Mouse (Mus musculus) hindbrain, embryonic 14.5 days (tissue): ENCODE data around the gene Rdm1. TPM values are rescaled to one million over a fixed set of nuclear protein-coding genes. Genes with fewer than 3 reads are reported as not detected.

Source experiments
- ATAC-seq: fragments of 200-750 bp; cut with Nextera tagmentation; 2 replicates; pipeline ENCODE4 v1.8.0; 2017; ENCODE audit warnings: moderate number of reproducible peaks, mild to moderate bottlenecking, moderate TSS enrichment, moderate library complexity; ENCODE audit not compliant: low FRiP score
- DNase-seq: peaks from one replicate; pipeline ENCODE4 v3.0.0-alpha.2; 2015; ENCODE audit warnings: low spot score
- H3K27ac ChIP-seq: fragments of 300-500 bp; sonication (generic); 2 replicates; pipeline ENCODE4 v1.5.1; 2014; ENCODE audit warnings: mild to moderate bottlenecking, moderate library complexity
- H3K27me3 ChIP-seq: fragments of 300-500 bp; sonication (generic); 2 replicates; pipeline ENCODE4 v1.6.1; 2014; ENCODE audit warnings: mild to moderate bottlenecking, low read length, mixed read lengths; ENCODE audit not compliant: control insufficient read depth, insufficient read depth
- H3K36me3 ChIP-seq: fragments of 300-500 bp; sonication (generic); replicated peaks from 2 replicates; pipeline ENCODE4 v1.6.1; 2014; ENCODE audit not compliant: control insufficient read depth, insufficient read depth
- H3K4me1 ChIP-seq: fragments of 300-500 bp; sonication (generic); replicated peaks from 2 replicates; pipeline ENCODE4 v1.6.1; 2014; ENCODE audit warnings: antibody characterized with exemption, low read length, mixed read lengths; ENCODE audit not compliant: control insufficient read depth, insufficient read depth
- H3K4me2 ChIP-seq: fragments of 300-500 bp; sonication (generic); replicated peaks from 2 replicates; pipeline ENCODE4 v1.6.1; 2014; ENCODE audit warnings: mild to moderate bottlenecking, moderate library complexity
- H3K4me3 ChIP-seq: fragments of 300-500 bp; sonication (generic); replicated peaks from 2 replicates; pipeline ENCODE4 v1.5.1; 2014; ENCODE audit warnings: mild to moderate bottlenecking, low read length
- H3K9ac ChIP-seq: fragments of 300-500 bp; sonication (generic); 2 replicates; pipeline ENCODE4 v1.6.1; 2014
- H3K9me3 ChIP-seq: fragments of 300-500 bp; sonication (generic); 2 replicates; pipeline ENCODE4 v1.6.1; 2016; ENCODE audit warnings: low read length; ENCODE audit not compliant: control insufficient read depth
- WGBS: fragments of 180-500 bp; shearing (Covaris S2); extraction: QIAGEN DNeasy Blood & Tissue Kit; methylation state at CpG from one replicate; pipeline ENCODE4 v1.1.7; 2014; 5-methylcytosine and 5-hydroxymethylcytosine counted together
- polyA plus RNA-seq: library from polyadenylated mRNA; unstranded; fragments of >200 nt; fragmentation: Nextera tagmentation; extraction: Ambion mirVana; gene quantifications from 2 replicates; pipeline ENCODE4 v1.2.1, GENCODE M21; 2014

The Rdm1 gene
- polyA plus RNA-seq, 1 experiment from 2014 or later, result 16.6 TPM

DNA sequence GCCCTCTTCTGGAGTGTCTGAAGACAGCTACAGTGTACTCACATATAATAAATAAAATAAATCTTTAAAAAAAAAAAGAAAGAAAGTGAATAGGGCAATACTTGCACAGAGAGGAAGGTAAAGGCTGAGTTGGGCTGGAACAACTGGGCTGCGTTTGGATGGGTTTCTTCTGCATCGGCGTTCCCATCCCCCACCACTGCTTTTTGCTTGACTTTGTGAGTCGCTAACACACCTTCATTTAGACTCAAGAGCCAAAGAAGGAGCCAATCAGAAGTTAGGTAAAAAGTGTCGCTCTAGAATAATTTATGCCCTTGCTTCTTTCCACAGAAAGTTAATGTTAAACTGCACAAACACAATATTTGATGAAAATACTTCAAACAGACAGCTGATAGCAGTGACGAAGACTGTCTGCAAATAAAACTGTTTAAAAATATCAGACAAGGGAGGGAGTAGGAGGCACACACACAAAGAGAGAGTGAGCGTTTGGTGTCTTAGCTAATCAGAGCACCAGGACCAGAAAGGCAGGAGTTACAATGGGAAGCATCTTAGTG is 55.5 kb downstream of the Rdm1 start:
- DNase-seq (no peak), ATAC-seq (no peak)
- Histone ChIP-seq H3K36me3 (no peaks in the 10 kb centered on the region), H3K9me3 (no peaks in the 10 kb centered on the region), H3K4me2 (no peak overlapping the region), H3K27me3 (no peaks in the 10 kb centered on the region), H3K4me1 (peaks cover 9% of the 10 kb centered on the region), H3K27ac (no peak overlapping the region), H3K4me3 (no peak overlapping the region), H3K9ac (no peak overlapping the region)
- 79% methylated on average over 7 of the region's 7 CpGs for WGBS

Other genes starting within 250 kb of the Rdm1 start
- gene Aarsd1, start 209.6 kb upstream of the Rdm1 start, polyA plus RNA-seq, result 82.4 and 85.3 TPM in 2 replicates
- gene Gm27029, start 202.4 kb upstream of the Rdm1 start, polyA plus RNA-seq, result 7.3 and 8.8 TPM in 2 replicates
- 23.1 and 24.1 TPM in 2 replicates for gene Rundc1, start 202.1 kb upstream of the Rdm1 start, polyA plus RNA-seq
- gene Ptges3l, start 201.9 kb upstream of the Rdm1 start, polyA plus RNA-seq, result 1.9 and 2.2 TPM in 2 replicates
- gene Rpl27, start 184.9 kb upstream of the Rdm1 start, polyA plus RNA-seq, result 248 and 297 TPM in 2 replicates
- 2.6 and 5.4 TPM in 2 replicates for gene Ifi35, start 178.8 kb upstream of the Rdm1 start, polyA plus RNA-seq
- gene Rnd2, start 162.2 kb upstream of the Rdm1 start, polyA plus RNA-seq, result 51.0 and 52.5 TPM in 2 replicates
- 99.9 and 117 TPM in 2 replicates for gene Vat1, start 161.0 kb upstream of the Rdm1 start, polyA plus RNA-seq
- 3.2 TPM in 2 replicates for gene Brca1, start 75.2 kb upstream of the Rdm1 start, polyA plus RNA-seq
- gene Nbr1, start 75.0 kb upstream of the Rdm1 start, polyA plus RNA-seq, result 90.1 and 93.0 TPM in 2 replicates
- 4.7 and 4.8 TPM in 2 replicates for gene Tmem106a, start 45.0 kb upstream of the Rdm1 start, polyA plus RNA-seq
- gene Gm11634, start 27.9 kb upstream of the Rdm1 start, polyA plus RNA-seq, result not detected in 2 replicates
- gene Arl4d, start 38.3 kb downstream of the Rdm1 start, polyA plus RNA-seq, result 5.6 and 5.9 TPM in 2 replicates
- gene Dhx8, start 105.7 kb downstream of the Rdm1 start, polyA plus RNA-seq, result 29.3 and 30.5 TPM in 2 replicates
- gene Etv4, start 158.2 kb downstream of the Rdm1 start, polyA plus RNA-seq, result 12.2 and 12.6 TPM in 2 replicates